Mouse (Mus musculus) mouse trophoblast stem cell (cell line): Measurements from ENCODE around the gene Auh.

ENCODE experiments used
- in situ Hi-C, 2 experiments: fragments of 300-500 bp; cut with MseI, MboI; formaldehyde crosslinking; loops; 2 replicates in 1 of 2; 3 replicates in 1 of 2; pipeline ENCODE4 v1.15.1; 2025

Gene Auh

DNA sequence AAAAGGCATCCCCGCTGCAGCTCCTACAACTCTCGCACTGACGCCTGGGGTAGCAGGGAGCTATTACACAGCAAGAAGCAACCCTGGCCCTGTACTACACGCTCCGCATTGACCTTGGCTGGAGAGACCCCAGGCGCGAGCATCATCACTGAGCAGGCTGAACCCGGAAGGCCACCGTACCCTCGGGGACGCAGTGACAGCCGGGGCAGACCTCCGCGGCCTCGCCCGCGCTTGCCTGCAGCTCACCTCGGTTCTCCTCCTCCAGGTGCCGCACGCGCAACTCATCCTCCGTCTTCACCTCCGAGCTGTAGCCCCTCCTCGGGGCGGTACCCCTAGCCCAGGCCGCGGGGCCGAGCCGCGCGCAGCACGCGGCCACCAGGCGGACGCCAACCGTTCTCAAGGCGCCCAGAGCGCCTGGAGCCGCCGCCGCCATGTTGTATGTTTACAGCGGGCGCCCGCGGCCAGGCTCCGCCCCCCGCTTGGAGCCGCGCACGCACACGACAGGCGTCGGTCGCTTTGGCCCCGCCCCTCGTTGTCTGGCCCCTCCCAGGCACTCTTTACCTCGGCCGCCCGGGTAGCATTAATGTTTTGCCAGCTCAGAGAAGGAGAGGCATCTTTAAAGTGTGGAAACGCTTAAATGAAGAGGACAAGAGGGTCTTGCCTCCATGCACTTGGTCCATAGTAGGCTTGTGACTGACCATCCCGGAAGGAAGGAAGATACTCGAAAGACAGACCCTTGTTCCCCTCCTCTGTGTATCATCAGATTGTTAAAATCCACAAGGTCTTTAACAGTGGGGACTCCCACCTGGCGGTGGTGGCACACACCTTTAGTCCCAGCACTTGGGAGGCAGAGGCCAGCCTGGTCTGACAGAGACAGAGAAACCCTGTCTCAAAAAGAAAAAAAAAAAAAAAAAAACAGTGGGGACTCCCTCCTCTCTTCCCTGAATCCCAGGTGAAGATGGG is at the start of gene Auh:
Gene Auh, minus strand, starts transcription at position 473 of the 963 bp plus-strand sequence.
- in situ Hi-C loops = no loop called here

DNA sequence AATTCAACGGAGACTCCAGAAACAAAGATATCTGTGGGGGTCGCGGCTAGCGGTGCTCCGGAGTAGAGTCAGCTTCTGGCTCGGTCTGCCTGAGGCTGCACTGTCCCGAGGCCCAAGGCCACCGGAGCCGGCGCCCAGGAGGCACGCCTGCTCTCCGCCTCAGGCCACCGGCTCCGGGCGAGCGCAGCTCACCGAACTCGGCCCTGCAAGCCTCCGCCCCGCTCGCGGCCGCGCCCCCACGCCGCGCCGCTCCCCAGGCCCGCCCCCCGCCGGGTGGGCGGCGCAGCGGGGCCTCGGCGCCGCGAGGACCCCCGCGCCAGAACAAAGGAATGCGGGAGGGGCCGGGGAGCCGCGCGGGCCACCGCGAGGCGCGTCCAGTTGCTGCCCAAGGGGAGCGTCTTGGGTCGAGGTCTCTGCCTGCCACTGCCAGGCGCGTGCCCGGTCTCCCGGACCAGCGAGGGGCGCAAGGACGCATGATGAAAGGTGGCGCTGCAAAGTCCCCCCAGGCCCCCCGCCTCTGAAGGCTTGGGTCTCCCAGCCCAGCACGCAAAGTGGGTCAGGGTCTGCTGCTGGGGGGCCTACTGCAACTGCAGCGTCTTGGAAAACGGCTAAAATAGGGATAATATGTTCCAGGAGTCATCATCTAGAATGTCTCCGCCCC is 49.0 kb upstream of the Auh start:
- in situ Hi-C loops = no loop called here

DNA sequence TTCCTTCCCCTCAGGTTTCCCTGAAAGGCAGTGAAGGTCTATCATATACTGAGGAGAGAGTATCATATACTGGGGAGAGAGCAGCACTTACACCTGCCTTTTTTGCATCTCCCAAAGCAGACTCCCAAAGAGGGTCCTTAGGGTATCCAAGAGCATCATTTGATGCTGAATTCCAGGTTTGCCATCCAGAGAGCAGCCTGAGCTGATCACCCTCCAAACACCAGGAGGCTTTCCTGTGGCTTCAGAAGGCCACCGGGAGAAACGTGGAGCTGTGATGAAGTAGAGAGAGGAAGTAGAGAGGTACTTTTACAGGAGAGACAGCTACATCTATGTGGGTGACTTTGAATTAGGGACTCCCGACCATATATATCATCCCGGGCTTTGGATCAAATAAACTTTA is 48.3 kb upstream of the Auh start:
- in situ Hi-C loops = no loop called here

DNA sequence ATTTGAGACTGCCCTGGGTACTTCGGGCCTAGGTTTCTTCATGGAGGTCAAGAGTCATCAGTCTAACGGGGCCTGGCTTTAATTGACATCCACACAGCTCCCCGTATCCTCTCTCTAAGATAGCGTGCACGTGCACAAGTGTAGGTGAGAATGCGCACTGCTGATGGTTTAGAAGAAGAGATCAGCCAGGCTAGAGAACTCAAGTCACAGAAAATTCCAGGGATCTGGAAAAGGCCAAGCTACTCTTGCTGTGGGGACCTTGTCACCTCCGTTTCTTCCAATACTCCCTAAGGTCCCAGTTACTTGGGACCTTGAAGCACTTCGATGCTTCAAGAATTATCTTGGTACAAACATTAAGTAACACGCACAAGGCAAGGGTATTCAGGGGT is 47.7 kb upstream of the Auh start:
- in situ Hi-C loops = no loop called here

DNA sequence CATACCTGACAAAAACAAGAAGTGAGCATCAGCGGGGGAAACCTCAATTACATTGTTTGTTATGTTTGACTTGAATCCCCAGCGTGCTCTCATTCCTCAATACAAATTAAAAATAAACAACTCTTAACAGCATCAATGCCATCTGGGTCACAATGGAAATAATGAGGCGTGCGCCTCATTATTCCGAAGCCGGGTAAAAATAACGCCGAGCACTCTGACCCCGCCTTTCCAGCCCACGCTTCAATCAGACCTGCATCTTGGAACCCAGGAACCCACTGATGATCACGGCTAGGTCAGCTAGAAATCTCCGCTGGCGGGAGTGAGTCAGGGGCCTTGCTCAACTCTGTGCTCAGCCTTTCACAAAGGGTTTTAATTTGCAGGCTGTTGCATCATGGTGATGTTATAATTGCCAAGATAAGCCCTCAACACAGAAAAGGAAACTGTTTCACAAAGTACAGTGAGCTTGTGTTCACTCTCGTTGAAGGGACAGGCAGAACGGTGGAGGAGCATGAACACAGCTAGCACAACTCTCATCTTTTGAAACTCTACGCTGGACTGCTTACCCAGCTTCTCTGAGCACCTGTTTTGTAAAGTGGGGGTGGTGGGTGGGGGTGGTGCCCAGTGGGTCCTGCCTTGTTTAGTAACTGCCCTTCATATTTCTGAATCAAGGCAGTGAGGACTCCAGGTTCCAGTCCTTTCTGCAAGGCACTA is 47.2 kb upstream of the Auh start:
- in situ Hi-C loops = no loop called here

DNA sequence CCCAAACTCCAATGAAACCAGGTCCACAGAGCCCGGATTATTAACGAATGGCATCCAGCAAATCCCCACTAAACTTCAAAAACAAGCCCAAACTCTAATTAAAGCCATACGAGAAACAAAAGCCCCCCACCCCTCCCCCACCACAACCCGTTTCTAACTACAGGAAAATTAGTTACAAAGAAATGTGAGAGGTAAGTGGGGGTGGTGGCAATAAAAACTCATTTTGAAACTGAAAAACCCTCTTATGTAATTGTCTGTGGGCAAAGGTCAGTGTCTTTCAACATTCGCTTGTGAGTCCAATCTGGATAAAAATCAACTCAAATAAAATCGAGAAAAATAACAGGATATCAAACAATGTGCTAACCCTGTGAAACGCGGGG is 46.6 kb upstream of the Auh start:
- in situ Hi-C loops = no loop called here

DNA sequence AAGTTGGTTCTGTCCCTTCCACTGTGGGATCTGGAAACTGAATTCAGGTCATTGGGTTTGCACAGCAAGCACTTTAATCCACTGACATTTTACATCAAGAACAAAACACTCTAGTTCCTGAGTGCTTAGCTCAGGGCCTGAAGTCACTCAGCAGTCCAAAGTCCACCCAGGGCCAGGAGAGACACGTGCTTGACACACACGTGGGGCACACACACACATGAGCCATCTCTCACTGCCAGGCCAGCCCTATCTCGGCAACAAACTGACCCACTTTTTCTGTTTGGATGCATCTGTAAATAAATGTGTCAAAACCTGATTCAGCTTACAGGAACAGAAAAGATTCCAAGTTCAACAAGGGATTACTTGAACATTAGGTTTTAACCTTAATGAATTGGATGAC is 45.2 kb upstream of the Auh start:
- in situ Hi-C loops = no loop called here

DNA sequence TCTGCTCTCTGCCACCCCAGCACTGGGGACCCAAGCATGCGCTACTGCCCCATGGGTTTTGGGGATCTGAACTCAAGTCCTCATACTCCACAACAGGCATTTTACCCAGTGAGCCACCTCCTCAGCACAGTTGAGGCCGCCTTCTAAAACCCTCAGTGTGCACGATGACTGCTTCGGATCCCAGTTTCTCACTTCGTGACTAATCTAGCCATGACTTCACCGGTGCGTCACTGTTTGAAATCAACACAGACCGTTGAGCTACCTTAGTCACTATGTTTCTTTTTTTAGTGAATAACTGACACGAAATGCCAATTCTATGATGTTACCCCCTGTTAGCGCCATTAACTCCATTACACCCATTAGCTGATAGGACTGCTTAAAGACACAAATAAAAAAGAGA is 43.9 kb upstream of the Auh start:
- in situ Hi-C loops = no loop called here

DNA sequence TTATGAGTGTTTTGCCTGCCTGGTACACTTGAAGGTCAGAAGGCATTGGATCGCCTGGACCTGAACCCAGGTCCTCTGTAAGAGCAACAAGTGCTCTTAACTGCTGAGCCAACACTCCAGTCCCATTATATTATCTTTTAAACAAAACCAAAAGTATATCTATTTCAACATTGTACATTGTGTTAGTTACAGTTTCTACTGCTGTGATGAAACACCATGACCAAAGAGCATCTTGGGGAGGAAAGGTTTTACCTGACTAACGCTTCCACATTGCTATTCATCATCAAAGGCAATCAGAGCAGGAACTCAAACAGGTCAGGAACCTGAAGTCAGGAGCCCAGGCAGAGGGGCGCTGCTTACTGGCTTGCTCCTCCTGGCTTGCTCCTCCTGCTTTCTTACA is 43.1 kb upstream of the Auh start:
- in situ Hi-C loops = no loop called here

DNA sequence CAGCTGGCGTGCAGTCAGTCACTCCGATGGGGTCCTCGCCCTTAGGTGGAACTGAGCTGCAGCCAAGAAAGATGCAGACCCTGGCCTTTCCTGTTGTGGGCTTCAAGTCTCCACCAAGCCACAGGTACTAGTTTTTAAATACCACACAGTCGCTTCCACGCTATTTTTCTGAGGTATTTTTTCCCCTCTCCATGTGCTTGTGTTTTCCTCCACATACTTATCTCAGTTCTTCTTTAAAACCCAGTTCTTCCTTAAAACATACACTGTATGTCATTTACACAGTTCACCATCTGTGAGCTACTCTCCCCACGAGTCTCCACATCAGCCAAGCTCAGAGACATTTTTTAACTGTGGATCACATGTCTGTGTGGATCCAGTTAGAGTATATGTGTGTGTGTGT is 41.4 kb upstream of the Auh start:
- in situ Hi-C loops = no loop called here

DNA sequence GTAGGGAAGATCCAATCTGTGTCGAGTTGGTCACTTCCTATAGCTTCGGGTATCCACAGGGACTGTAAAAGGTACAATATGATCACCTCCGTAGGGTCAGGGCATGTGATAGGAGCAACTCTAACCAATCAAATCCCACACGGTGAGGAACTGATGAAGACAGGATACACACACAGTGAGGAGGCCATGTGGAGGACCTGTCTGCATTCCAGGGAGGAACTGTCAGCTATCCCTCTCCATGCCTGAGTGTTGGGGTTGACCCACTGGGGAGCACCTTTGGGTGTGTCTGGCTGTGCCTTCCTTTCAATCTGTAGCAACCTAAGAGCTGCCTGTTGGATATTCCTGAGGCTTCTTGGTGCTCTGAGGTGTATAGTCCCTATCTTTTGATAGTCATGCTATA is 33.4 kb upstream of the Auh start:
- in situ Hi-C loops = no loop called here

DNA sequence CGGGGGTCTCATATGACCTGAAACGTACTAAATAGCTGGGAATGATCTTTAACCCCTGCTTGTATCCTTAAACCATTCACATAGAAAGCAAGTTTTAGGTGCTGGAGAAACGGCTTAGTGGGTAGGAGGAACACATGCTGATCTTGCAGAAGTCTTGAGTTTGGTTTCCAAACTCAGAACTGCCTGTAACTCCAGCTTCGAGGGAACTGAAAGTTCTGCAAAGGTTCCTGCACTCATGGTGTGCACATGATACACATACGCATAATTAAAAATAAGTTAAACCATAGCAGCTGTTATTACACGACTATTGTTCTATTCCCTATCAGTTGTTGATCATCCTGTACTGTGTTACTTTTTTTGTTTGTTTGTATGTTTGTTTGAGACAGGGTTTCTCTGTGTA is 32.9 kb upstream of the Auh start:
- in situ Hi-C loops = no loop called here

DNA sequence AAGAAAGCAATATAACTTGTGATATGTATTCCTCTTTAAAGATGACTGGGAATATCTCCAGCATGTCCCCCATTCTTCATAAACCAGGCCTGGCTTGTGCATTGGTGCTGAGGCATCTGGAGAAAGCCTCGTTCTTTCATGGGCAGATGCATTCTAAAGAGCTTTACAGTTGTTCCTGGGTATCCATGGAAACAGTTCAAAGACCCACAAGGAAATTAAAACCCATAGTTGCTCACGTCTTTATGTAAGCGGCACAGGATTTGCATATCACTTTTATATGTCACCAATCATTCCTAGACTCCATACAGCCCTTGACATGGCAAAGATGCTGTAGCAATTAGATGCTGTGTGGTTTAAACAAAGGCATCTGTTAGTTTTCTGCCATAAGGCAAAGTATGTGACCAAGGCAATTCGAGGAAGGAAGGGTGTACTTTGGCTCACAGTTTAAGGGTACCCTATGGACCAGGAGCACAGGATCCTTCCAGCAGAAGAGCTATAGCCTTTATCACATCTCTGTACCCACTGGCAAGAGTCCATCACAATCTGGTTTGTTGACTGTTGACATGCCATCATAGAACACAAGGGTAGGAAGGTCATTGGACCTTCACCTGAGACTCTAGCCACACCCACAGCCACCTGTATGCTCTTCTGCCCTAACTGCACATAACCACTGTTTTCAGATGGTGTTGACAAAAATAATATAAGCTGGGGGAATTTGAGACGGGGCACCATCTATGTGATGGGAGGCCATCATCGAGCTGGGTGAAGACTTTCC is 24.5 kb upstream of the Auh start:
- in situ Hi-C loops = no loop called here

DNA sequence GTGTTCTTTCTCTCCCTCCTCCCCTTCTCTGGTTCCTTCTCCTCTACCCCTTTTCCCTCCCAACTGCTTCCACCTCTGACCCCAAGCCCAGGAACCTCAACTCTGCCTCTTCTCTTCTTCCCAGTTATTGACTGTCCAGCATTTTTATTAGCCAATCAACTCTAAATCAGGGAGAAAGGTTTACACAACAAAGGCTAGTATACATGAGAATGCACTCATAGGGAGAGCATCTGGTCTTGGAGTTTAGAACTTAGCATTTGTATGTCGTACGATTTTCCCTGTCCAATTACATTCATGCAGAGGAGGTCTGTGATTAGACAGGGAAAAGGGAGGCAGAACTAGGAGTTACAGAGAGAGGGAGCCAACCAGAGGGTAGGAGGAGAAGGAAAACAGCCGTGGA is 19.7 kb upstream of the Auh start:
- in situ Hi-C loops = no loop called here

DNA sequence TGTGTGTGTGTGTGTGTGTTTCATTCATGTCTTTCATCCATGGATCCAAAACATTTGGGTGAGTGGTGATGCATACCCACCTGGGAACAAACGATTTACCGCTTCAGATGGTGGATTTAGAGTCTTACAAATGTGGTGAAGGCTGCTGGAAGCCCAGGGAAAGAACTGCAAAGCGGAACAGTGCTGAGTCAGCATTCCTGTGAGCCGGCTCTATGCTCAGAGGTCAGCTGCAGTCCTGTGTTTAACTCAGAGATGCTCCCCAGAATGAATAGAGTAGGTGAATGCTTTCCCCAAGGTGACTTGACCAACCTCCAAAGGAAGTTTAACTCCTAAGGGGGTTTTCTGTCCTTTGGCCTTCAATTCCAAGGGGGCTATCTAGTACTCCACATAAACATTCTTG is 18.1 kb upstream of the Auh start:
- in situ Hi-C loops = no loop called here

DNA sequence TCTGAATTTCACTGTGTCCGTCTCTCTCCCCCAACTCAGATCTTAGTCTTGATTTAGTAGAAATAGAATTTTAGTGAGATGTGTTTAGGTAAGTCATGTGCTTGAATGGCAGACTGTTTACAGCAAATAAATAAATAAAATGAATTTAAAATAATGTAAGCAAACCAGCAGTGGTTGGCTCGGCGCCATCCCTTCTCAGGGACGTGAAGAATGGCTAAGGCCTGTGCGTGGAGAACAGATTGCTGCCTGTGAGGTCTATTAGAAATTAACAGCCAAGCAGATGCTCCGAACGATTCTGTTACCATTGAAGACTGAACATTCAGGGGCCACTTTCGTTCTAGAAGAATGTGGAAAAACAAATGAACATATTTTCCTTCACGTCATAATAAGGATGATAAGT is 16.3 kb upstream of the Auh start:
- in situ Hi-C loops = no loop called here

DNA sequence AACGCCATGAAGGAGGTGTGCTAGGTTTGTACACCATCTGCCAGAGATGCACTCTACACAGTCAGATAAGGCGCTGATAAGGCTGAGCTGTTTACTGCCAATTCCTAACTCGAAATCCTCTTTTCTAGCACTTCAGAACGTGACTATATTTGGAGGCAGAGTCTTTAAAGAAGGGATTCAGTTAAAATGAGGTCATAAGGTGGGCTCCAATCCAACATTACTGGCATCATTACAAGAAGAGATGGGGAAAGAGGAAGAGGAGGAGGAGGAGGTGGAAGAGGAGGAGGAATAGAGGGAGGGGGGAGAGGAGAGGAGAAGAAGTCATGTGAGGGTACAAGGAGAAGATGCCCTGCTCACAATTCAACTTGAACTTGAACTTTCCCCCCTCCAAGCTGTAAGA is 14.6 kb upstream of the Auh start:
- in situ Hi-C loops = no loop called here

DNA sequence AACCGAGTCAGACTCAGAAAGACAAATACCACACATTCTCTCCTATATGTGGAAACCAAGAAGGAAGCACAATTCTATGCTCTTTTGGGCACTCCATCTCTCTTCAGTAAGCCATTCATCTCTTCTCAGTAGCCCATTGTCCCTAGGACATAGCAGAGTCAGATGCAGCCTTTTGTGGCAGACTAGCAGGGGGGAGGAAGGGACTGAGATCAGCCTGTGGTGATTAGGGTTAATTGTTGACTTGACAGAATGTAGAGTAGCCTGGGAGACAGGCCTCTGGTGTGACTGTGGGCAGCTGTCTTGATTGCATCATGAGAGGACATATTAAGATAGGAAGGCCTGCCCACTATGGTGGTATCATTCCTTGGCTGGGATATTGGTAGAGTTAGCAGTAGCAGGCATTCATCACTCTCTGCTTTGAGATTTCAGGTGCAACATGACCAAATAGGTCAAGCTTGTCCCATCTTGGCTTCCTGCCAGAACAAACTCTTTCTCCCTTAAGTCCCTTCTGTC is 13.5 kb upstream of the Auh start:
- in situ Hi-C loops = no loop called here

DNA sequence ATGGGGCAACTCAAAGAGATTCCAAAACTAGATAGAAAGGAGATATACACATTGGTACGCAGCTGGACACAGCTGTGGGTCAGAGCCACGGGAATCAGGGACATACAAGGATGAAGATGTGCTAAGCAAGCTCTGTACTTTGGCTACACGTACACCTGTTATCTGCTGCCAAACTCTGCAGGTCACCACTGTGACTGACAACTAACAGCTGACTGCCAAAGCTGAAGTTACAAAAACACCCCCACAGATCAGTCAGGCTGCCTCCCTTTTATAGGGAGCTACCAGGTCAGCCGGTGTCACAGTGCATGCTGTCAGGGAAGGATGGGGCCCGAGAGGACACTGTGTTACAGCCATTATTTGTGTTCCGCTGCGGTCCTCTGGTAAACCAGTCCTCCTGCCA is 11.5 kb upstream of the Auh start:
- in situ Hi-C loops = no loop called here

DNA sequence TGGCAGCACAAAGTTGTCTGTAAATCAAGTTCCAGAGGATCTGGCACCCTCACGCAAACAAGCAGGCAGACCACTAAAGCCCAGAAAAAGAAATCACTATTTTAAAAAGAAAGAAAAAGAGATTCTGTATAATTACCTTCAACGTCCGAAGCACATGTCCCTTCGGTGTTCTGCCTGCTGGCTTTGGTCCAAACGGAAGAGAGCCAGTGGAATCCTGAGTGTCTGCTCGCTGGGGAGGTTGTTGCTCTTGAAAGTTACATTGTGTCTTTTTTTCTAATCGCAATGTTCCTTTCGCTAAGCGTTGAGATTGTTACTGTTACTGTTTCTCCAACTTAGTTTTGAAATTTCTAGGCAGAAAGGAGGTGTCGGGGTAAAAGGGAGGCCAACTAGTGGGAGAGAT is 1.1 kb upstream of the Auh start:
- in situ Hi-C loops = no loop called here

DNA sequence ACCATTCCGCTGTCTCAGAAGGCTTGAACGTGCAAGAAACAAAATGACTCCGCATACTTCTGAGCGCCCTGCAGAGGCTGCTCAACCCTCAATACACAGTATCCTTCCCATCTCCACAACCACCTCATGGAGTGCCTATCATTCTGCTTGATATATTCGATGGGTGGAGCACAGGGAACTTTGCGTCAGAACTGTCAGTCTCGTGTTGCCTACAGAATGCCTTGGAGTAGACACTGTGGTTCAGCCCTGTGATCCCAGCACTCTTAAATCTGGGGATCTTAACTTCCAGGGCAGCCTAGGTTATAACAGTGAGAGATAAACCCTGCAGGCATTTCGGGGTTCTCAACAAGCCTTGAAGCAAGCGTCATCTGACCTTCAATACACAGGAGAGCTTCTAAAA is 1.1 kb downstream of the Auh start:
- in situ Hi-C loops = no loop called here

DNA sequence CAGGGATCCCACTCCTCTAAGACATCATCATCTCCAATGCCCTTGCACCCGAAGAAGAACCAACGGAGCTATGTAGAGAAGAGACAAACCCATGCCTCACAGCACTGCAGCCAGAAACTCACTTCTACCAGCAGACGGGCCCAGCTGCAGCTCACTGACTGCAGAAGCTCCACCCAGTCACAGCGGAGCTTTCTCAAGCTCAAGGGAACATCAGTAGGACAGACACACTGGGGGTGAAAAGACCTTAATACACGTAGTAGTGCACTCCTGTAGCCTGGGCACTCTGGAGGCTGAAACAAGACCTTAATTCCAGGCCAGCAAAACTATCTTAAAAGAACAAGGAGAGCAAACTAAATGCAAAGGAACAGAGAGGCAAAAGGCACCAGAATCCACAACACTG is 5.0 kb downstream of the Auh start:
- in situ Hi-C loops = no loop called here
